Mouse (Mus musculus) layer of hippocampus, postnatal 10 days (tissue): Measurements from ENCODE around the gene Slc9a7. TPM values are rescaled to one million over a fixed set of nuclear protein-coding genes. Genes with fewer than 3 reads are reported as not detected.

Experiments
- DNase-seq, 2 experiments: peaks; one replicate each; pipeline ENCODE4 v3.0.0; 2021; ENCODE audit warnings: low spot score in 2 of 2
- total RNA-seq, 2 experiments: library from RNA; stranded (reverse); gene quantifications; 2 replicates each; pipeline ENCODE4 v1.2.3; 2021

Gene Slc9a7
- total RNA-seq, 2 experiments from 2014 or later: 67.2 to 76.8 TPM

DNA sequence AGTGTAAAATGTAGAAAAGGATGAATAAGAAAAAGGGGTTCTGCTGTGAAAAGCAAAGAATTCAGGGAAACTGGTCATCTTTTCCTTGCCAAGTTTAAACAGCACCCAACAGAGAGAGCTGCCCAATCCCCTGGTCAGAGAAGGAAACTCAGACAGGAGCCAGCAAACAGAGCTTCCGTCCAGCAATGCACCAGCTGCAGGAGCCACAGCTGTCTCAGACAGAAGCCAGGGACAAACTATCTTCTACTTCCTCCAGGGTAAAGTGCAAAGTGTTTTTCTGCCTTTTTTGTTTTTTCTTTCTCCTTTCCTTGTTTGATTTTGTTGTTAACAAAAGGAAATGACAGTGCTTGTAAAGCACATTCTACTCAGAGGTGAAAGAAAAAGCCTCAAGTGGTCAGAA, 131.3 kb downstream of the Slc9a7 start:
- DNase-seq: no peak

DNA sequence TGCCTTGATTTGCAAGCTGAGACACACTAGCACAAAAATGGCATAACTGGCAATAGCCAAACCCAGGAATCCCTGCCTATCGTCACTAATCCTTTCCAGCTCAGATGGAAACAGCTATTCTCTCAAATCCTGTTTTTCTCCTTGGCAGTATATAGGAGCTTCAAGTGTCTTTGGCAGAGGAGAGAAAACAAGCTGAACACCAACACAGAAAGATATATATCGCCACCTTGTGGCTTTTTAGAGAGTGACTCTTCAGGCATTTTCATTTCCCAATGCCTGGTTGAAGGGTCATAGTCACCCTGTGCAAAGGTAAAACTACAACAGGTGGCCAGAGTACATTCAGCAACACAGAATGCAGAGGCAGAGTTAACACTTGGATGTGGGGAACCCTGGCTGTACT, 134.1 kb downstream of the Slc9a7 start:
- no peak for DNase-seq

DNA sequence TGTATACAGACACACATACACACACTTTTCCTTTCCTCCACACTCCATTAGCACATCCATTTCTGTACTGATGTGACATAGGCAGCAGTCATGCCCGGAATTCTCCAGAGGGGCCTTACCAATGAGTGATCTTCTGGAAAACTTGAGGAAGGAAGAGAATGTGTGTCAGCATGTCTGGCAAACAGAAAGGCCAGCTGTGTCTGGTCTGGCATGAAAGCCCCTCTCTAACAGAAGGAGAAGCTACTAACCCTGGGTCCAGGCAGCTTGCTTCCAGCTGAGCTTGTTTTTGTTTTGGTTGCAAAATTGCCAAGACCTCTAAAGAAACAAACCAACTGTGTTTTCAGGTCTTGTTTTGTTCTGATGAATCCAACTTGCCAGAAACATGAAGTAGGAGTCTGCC, 162.1 kb downstream of the Slc9a7 start:
- no peak for DNase-seq

DNA sequence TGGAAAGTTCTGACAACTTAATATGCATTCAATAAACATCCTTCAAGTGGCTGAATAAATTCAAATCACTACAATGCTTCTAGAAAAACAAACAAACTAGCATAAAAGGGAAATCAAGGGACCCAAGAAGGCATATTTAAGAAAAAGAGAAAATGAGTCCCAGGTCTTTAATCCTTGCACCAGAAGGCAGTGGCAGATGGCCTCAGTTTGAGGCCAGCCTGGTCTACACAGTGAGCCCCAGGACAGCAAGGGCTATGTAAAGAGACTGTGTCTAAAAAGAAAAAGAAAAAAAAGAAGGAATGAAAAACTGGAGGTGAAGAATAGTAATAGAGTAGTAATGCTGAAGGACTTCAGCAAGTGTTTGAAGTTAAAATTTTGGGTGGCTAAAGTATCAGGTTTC, 162.7 kb downstream of the Slc9a7 start:
- DNase-seq: no peak

DNA sequence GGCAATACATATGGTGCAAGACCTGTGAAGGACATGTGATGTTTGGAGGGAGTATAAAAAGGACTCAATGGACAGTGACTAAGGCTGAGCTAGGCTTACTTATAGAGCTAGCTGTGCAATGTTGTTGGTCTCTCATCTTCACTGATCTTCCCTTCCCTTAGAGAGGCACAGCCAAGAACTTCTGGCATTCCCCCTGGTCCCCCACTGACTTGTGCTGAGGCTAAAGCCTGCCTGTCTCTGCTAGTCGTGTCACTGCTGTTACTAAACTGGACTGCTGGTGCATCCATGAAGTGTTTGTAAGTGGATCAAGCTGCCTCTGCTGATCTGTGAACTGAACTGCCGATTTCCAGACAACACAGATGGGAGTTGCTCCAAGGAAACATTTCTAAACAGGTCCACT, 166.1 kb downstream of the Slc9a7 start:
- no peak for DNase-seq

DNA sequence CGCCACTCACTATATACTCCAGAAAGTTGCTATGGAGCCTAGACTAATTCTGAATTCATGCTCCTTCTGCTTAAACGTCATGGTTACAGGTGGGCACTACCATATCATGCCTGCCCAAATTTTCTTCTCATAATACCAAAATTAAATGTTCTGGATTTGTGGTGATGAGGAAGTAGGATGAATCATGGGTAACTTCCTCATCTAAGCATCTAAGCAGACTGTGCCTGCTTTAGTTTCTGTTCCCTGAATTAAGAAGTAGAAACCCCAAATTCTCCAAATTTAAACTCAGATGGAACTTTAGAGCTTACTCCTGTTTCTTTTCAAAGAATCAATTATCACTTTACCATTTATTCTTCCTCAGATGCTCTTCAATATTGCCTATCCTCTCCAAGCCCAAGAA, 173.9 kb downstream of the Slc9a7 start:
- no peak for DNase-seq

DNA sequence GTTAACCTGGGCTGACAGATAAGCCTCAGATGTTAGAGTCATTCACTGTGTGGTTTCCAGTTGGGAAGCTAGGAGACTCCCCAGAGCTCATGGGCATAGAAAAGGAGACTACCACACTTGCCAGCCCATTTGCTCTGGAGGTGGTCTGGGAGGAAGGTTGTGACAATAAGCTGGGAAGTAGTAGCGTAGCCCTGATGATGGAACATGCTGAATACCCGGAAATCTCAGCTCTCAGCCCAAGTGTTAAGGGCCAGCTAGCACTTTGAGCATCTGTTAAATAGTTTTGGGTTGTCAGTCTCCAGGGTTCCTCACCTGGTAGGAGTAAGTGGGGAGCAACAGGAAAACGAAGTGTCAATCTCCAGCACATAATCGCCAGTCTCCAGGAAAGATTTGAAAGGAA, 221.4 kb downstream of the Slc9a7 start:
- no peak for DNase-seq

DNA sequence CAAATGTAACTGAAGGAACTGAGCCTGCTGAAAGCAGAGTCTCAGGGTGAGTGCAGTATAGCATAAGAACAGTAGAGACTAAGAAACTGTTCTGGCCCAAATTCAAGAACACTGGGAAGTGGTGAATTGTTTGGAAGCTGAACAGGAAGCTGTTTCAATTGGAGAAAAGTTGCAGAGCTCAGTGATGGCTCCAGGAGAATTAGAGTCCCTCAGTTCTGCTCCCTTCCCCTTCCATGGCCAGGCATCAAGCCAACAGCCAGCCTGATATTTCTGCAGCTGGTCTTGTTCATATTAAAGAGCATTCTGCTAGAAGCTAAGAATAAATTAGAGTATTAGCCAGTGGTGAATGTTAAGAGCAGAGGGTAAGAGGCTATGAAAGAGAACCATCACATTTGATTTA, 225.0 kb downstream of the Slc9a7 start:
- DNase-seq: peak in 1 of 2 experiments; percentile 15

DNA sequence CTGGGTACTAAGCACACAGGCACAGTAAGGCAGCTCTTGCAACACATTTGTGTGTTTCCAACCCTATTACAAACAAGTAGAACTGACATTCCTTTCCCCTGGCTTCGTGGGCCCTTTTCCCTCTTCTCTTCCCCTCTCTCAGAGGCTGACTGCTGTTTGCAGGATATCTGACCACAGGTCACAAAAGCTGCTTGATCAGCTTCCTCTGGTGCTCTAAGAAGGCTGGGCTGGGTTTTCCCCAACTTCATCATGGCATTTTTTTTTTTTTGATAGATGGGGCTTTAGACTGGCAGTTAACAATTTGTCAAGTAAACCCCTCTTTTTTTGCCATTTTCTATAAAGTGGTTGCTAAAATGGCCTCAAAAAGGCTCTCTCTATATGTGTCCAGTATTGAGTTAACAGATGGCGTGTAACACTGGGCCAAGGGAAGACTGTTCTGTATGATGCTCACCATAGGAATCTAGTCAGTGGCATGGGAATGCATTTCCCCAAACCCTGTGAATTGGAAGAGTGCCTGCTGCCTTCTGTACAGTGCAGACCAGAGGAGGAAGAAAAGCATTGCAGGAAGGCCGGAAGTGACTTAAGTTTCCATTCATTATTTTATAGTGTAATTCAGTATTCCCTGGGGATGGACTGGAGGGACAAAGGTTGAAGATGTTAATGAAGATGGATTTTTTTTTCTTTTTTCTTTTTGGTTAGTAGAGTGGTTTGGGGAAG, 229.7 kb downstream of the Slc9a7 start:
- no peak for DNase-seq

DNA sequence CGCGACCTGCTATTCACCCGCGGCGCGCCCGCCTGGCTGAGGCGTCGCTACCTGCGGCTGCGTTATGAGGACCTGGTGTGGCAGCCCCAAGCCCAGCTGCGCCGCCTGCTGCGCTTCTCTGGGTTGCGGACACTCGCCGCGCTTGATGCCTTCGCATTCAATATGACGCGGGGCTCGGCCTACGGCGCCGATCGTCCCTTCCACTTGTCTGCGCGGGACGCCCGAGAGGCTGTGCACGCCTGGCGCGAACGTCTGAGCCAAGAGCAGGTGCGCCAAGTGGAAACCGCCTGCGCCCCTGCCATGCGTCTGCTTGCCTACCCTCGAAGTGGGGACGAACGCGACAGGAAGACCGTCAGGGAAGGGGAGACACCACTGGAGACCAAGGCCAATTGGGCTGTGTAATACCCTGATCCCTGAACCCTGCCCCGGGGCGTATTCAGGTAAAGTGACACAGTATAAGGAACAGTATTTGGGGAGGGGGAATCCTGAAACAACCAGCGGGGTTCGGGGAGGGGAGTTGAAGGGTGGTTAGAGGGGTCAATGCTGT, 230.8 kb downstream of the Slc9a7 start:
- DNase-seq: peak; percentile 4 to 12

DNA sequence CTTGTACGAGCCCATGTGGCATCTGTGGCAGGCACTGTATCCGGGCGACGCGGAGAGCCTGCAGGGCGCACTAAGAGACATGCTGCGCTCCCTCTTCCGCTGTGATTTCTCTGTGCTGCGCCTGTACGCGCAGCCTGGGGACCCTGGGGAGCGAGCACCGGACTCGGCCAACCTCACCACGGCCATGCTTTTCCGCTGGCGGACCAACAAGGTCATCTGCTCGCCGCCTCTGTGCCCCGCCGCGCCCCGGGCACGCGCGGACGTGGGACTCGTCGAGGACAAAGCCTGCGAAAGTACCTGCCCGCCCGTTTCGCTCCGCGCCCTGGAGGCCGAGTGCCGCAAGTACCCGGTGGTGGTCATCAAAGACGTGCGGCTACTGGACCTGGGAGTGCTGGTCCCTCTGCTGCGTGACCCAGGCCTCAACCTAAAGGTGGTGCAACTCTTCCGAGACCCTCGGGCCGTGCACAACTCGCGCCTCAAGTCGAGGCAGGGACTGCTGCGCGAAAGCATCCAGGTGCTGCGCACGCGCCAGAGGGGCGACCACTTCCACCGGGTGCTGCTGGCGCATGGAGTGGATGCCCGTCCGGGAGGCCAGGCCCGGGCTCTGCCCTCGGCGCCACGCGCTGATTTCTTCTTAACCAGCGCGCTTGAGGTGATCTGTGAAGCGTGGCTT, 231.4 kb downstream of the Slc9a7 start:
- DNase-seq: peak in 1 of 2 experiments; percentile 18

DNA sequence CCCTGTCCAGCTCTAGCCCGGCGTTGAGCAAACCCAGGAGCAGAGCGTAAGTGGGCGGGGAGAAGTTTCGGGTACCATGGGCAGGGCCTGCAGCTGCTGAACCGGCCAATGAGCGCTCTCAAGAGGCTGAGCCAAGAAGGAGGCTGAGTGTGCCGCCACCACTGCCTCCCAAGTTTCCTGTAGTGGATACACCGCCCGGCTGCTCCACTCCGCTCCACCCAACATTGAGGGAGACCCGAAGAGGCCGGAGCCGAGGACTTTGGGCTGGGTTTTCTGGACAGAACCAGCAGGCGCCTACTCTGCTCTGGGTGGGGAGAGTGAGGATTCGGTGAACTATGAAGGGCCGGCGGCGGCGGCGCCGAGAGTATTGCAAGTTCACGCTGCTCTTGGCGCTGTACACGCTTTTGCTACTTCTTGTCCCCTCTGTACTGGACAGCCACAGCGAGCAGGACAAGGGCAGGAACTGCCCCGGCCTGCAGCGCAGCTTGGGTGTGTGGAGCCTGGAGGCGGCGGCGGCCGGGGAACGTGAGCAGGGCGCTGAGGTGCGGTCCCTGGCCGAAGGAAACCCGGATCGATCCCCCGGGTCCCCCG, 232.1 kb downstream of the Slc9a7 start, which contains the start of gene Chst7:
Chst7 (plus strand) TSS at position 180 of the 591 bp plus-strand sequence.
- peak; percentile 22 to 43 for DNase-seq

Other genes with a start within 250 kb of the Slc9a7 start
- gene Chst7, start 232.2 kb downstream of the Slc9a7 start, total RNA-seq: 1 to 10 TPM; 3.0 to 8.1 TPM
- 10 to 100 TPM; 18.0 to 19.0 TPM for gene Rp2, start 72.7 kb upstream of the Slc9a7 start, total RNA-seq
- 1 to 10 TPM; 7.6 to 8.1 TPM for gene Jade3, start 133.9 kb upstream of the Slc9a7 start, total RNA-seq